Mouse (Mus musculus) brain, adult 10 weeks (tissue): ENCODE data around the gene Car6. TPM values are rescaled to one million over a fixed set of nuclear protein-coding genes. Genes with fewer than 3 reads are reported as not detected.

Experiments
- polyA plus RNA-seq: library from polyadenylated mRNA; stranded (reverse); fragments of 350-450 nt; fragmentation: Illumina TruSeq; extraction: RNeasy Lipid Tissue Mini Kit (QIAGEN cat#74804); gene quantifications from one replicate; pipeline ENCODE4 v1.2.3, GENCODE M21; 2015; ENCODE audit warnings: low read depth, low replicate concordance

Car6 gene
- polyA plus RNA-seq = not detected

GRCm38 (mm10) chr4:150201232-150201631 lies at the start of gene Car6:
TSS of gene Car6 (minus strand) at chr4:150201332.

GRCm38 (mm10) chr4:150236521-150237481 lies 35.7 kb upstream of the Car6 start, which contains the start of gene Eno1:
TSS of gene Eno1 (plus strand) at chr4:150236721.

Other genes with a start within 250 kb of the Car6 start
- 15.4 TPM for gene Spsb1, start 246.3 kb downstream of the Car6 start, polyA plus RNA-seq
- 5.1 TPM for gene H6pd, start 192.3 kb downstream of the Car6 start, polyA plus RNA-seq
- gene Gpr157, start 114.0 kb downstream of the Car6 start, polyA plus RNA-seq = 1.3 TPM
- 5.9 TPM for gene Slc2a5, start 82.0 kb downstream of the Car6 start, polyA plus RNA-seq
- not detected for gene Slc2a7, start 52.4 kb downstream of the Car6 start, polyA plus RNA-seq
- gene Eno1, start 35.4 kb upstream of the Car6 start, polyA plus RNA-seq = 966 TPM
- 47.1 TPM for gene Rere, start 80.3 kb upstream of the Car6 start, polyA plus RNA-seq